Mouse (Mus musculus) neural tube, embryonic 15.5 days (tissue): ENCODE measurements at regions not wholly inside any gene's neighbourhood (a gene's known extent, or its start where the extent isn't known, plus 50 kb on each side); places are given as distances from the start of the nearest gene placed in this dataset.

Source experiments
- ATAC-seq: fragments of 200-750 bp; cut with Nextera tagmentation; 2 replicates; pipeline ENCODE4 v1.8.0; 2017; ENCODE audit warnings: mild to moderate bottlenecking, moderate TSS enrichment, moderate library complexity; ENCODE audit not compliant: low FRiP score
- H3K27ac ChIP-seq: fragments of 300-500 bp; sonication (generic); replicated peaks from 2 replicates; pipeline ENCODE4 v1.5.1; 2015; ENCODE audit warnings: mild to moderate bottlenecking, inconsistent platforms
- H3K27me3 ChIP-seq: fragments of 300-500 bp; sonication (generic); replicated peaks from 2 replicates; pipeline ENCODE4 v1.6.1; 2015; ENCODE audit warnings: inconsistent platforms
- H3K36me3 ChIP-seq: fragments of 300-500 bp; sonication (generic); 2 replicates; pipeline ENCODE4 v1.6.1; 2015; ENCODE audit warnings: inconsistent platforms
- H3K4me1 ChIP-seq: fragments of 300-500 bp; sonication (generic); 2 replicates; pipeline ENCODE4 v1.6.1; 2015; ENCODE audit warnings: inconsistent platforms
- H3K4me2 ChIP-seq: fragments of 300-500 bp; sonication (generic); 2 replicates; pipeline ENCODE4 v1.6.1; 2015; ENCODE audit warnings: inconsistent platforms, mild to moderate bottlenecking, moderate library complexity
- H3K4me3 ChIP-seq: fragments of 300-500 bp; sonication (generic); replicated peaks from 2 replicates; pipeline ENCODE4 v1.5.1; 2015; ENCODE audit warnings: mild to moderate bottlenecking, inconsistent platforms
- H3K9ac ChIP-seq: fragments of 300-500 bp; sonication (generic); replicated peaks from 2 replicates; pipeline ENCODE4 v1.6.1; 2015; ENCODE audit warnings: mild to moderate bottlenecking, inconsistent platforms
- H3K9me3 ChIP-seq: fragments of 300-500 bp; sonication (generic); replicated peaks from 2 replicates; pipeline ENCODE4 v1.6.1; 2016; ENCODE audit warnings: inconsistent platforms
- WGBS: fragments of 180-500 bp; shearing (Covaris S2); methylation state at CpG from one replicate; pipeline ENCODE4 v1.1.7; 2015; ENCODE audit warnings: mixed read lengths; 5-methylcytosine and 5-hydroxymethylcytosine counted together

DNA sequence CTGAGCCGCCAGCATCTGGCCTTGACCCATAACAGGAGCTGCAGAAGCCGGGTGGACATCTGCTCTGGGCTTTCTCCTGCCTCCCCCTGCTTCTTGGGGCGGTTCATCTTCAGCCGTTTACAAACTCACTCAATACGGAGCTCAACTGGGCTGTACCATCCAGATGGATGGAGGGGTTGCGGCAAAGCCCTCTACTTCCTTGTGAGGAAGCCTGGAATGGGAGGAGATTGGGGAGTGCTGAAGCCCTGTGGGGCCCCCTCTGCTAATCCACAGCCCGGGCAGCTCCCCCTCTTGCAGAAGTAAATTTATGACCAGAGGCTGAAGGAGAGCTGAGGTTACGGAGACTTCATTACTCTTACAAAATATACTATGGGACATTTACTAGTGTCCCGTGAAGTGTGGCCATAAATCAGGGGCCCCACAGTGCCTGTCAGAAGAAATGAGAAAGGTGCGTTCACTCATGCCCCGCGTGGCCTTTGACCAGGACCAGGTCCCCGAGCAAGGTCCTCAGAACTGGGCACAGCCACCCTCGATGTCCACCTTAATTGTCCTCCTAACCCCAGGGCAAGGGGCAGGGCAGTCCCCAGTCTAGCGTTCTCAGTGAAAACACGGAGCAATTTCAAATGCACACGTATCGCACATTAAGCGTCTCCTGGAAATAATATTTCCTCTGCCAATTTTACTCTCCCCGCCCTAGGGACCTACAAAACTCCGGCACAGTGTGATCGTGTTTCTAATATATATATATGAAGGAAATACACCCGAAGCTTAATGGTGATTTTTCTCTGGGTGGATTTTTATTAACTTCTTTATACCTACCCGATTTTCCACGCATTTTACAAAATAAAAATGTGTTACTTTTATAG is 115.1 kb downstream of the Cdc5l start:
- Histone ChIP-seq H3K27ac (no peak overlapping the region), H3K27me3 (no peaks in the 10 kb centered on the region), H3K9ac (no peak overlapping the region), H3K4me1 (peaks cover 31% of the 10 kb centered on the region), H3K4me2 (peak overlapping the region; percentile 26), H3K9me3 (no peaks in the 10 kb centered on the region), H3K36me3 (no peaks in the 10 kb centered on the region), H3K4me3 (no peak overlapping the region)
- 35% methylated on average over 25 of the region's 25 CpGs for WGBS
- peak; percentile 46; the same call in 1 of the 2 replicates for ATAC-seq

DNA sequence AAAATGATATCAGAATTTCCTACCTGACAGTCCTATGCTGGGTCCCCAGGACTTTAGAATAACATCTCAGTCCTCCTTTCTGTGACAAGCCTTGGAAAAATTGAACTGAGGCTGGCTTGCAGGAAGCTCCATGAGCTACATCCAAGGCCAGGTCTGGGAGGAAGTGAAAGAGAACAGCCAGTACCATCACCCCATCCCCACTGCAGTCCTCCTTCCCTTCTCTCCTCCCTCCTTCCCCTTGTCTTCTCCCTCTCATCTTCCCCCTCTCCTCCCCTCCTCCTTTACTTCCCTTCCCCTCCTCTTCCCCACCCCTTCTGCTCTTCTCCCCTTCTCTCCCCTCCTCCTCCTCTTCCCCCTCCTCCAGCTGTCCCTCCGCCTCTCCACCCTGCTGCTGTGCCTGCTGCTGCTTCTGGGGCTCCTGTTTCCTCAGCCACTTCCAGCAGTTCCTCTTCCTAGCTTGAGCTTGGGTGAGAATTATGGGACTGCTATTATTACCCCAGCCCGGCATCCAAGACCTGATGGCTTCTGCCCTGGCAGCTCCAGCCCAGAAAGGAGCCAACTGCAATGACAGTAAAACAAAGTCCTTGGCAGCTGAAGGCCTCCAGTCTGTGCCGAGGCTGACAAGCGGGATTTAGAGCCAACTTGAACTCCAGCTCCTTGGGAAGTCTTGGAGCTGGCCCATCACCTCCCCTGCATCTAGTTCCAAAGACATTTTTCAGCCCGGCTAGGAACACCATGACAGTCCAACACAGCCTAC is 120.8 kb downstream of the Cdc5l start:
- H3K9me3 ChIP-seq = no peaks in the 10 kb centered on the region
- ATAC-seq = peak; percentile 74
- no peaks in the 10 kb centered on the region for H3K27me3 ChIP-seq
- no peak overlapping the region for H3K4me2 ChIP-seq
- peaks cover 3% of the 10 kb centered on the region; the same call in 1 of the 2 replicates for H3K4me1 ChIP-seq
- no peak overlapping the region for H3K27ac ChIP-seq
- H3K4me3 ChIP-seq = no peak overlapping the region
- H3K36me3 ChIP-seq = no peaks in the 10 kb centered on the region
- WGBS = 56% methylated on average over 5 of the region's 5 CpGs
- no peak overlapping the region for H3K9ac ChIP-seq

DNA sequence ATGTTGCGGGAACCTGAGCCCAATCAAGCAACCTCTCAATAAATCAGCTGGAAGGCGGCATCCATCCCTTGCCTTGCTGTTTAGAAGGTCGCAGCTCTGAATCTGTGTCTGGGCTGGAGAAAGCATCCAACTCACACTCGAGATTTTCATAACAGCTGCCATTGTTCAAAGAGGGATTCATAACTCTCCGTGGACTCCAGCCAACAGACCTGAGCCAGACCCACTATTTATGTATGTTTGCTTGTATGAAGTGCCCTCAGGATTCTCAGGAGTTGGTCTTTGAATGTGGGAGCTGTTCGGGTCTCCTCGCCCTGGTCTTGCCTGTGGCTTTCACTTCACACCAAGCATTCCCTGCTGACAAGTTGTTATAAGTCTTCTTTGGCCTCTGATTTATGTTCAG is 127.0 kb downstream of the Cdc5l start:
- no peak for ATAC-seq
- Histone ChIP-seq H3K36me3 (no peaks in the 10 kb centered on the region), H3K9me3 (no peaks in the 10 kb centered on the region), H3K27ac (no peak overlapping the region), H3K4me1 (0 out of 2 replicates have a peak, but pooled peaks cover 3% of the 10 kb centered on the region), H3K4me2 (no peak overlapping the region), H3K9ac (no peak overlapping the region), H3K27me3 (no peaks in the 10 kb centered on the region), H3K4me3 (no peak overlapping the region)
- WGBS = 69% methylated on average over 7 of the region's 7 CpGs

DNA sequence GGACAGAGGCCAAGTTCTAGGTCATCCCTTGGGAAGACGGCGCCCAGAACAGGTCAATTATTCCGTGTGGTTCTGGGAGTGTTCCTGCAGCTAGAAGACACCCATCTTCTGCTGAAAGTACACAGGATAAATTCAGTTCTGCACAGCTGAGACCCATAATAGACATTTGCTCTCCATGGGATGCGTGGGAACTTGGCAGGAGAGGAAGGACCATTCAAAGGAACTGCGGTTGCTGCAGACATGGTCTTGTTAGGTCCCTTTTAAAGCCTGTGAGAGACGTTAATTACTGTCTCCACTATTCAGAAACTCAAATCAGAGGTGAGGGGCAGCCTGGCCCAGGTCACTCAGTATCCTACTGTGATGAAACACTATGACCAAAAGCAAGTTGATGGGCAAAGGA is 130.4 kb downstream of the Cdc5l start:
- Histone ChIP-seq H3K27me3 (no peaks in the 10 kb centered on the region), H3K27ac (no peak overlapping the region), H3K4me2 (no peak overlapping the region), H3K36me3 (no peaks in the 10 kb centered on the region), H3K4me1 (peaks cover 3% of the 10 kb centered on the region; the same call in 1 of the 2 replicates), H3K9me3 (no peaks in the 10 kb centered on the region), H3K9ac (no peak overlapping the region), H3K4me3 (no peak overlapping the region)
- 68% methylated on average over 6 of the region's 6 CpGs for WGBS
- no peak for ATAC-seq

DNA sequence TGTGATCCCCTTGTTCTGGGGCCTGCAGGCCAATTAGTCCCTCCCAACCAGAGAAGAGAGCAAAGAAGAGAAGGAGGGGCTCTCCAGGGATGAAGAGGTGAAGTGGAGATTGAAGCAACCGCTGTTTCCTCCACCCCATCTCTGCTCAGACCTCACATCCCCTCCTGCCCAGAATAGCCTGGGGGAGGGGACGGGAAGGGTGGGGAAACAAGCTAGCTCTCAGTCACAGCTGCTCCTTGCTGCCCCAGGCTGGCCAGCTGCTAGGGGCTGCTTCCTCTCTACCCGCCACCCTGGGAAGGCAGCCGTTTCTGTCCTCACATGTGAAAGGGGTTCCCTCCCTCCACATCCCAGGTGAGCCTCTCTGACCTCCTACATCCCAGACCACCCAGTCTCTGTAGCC is 135.2 kb downstream of the Cdc5l start:
- H3K36me3 ChIP-seq = no peaks in the 10 kb centered on the region
- no peak overlapping the region for H3K9ac ChIP-seq
- H3K4me1 ChIP-seq = no peaks in the 10 kb centered on the region; the same call in 1 of the 2 replicates
- H3K27me3 ChIP-seq = no peaks in the 10 kb centered on the region
- H3K4me2 ChIP-seq = no peak overlapping the region
- no peak overlapping the region for H3K27ac ChIP-seq
- H3K9me3 ChIP-seq = no peaks in the 10 kb centered on the region
- 40% methylated on average over 4 of the region's 4 CpGs for WGBS
- H3K4me3 ChIP-seq = no peak overlapping the region
- no peak for ATAC-seq

DNA sequence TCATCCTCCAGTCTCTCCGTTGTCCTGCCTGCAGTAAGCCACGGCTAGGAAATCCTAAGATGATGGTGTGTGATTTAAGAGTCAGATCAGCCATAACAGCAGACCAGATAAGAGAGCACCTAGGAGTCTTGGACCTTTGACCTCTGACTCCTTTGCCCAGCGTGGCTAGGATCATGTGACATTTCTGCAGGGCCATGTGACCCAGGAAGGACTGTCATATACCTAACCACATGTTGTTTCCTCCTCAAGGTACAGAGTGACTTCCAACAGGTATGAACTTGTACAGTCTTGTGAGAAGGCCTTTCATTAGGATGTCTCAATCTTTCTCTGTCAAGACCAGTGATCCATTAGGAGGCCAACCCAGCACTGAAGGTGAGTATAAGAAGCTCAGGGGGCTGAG is 135.7 kb downstream of the Cdc5l start:
- WGBS = 84% methylated on average over 3 of the region's 3 CpGs
- Histone ChIP-seq H3K4me1 (no peaks in the 10 kb centered on the region; the same call in 1 of the 2 replicates), H3K27ac (no peak overlapping the region), H3K4me2 (no peak overlapping the region), H3K36me3 (no peaks in the 10 kb centered on the region), H3K27me3 (no peaks in the 10 kb centered on the region), H3K9me3 (no peaks in the 10 kb centered on the region), H3K4me3 (no peak overlapping the region), H3K9ac (no peak overlapping the region)
- ATAC-seq = no peak

DNA sequence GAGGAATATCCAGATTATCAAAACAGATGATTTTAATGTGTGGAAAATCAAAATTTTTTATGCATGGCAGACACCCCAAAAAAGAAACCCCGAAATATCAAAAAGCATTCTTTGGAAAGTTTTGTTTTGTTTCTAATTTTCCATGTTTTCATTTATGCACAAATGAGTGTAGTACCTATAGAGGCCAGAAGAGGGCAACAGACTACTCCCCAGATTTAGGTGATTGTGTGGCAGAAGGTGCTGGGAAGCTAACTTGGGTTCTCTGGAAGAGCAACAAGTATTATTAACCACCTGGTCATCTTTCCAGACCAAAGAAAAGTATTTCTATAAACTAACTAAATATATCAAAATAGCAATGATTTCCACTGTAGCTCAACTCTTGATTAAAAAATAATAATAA is 137.2 kb downstream of the Cdc5l start:
- H3K4me3 ChIP-seq = no peak overlapping the region
- H3K27me3 ChIP-seq = no peaks in the 10 kb centered on the region
- H3K36me3 ChIP-seq = no peaks in the 10 kb centered on the region
- 85% methylated on average over 1 of the region's 1 CpGs for WGBS
- H3K9me3 ChIP-seq = no peaks in the 10 kb centered on the region
- H3K4me2 ChIP-seq = no peak overlapping the region
- no peak overlapping the region for H3K27ac ChIP-seq
- H3K4me1 ChIP-seq = no peaks in the 10 kb centered on the region; the same call in 1 of the 2 replicates
- no peak for ATAC-seq
- H3K9ac ChIP-seq = no peak overlapping the region

DNA sequence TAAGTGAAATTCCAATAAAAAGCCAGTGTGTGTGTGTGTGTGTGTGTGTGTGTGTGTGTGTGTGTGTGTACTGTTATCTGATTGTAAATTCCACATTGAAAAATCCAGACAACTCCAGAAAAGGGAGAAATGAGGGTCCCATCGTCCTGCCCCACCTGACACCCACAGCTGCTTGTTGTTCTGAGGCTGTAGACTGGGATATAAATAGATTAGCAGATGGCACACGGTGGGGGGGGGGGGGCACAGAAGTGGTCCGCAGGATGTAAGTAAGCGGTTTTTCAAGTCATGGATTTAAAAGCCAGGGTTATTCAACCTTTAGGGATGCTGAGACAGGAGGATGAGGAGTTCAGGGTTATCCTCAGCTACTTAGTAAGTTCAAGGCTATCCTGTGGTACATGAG is 138.7 kb downstream of the Cdc5l start:
- WGBS = 62% methylated on average over 4 of the region's 4 CpGs
- H3K4me2 ChIP-seq = no peak overlapping the region

DNA sequence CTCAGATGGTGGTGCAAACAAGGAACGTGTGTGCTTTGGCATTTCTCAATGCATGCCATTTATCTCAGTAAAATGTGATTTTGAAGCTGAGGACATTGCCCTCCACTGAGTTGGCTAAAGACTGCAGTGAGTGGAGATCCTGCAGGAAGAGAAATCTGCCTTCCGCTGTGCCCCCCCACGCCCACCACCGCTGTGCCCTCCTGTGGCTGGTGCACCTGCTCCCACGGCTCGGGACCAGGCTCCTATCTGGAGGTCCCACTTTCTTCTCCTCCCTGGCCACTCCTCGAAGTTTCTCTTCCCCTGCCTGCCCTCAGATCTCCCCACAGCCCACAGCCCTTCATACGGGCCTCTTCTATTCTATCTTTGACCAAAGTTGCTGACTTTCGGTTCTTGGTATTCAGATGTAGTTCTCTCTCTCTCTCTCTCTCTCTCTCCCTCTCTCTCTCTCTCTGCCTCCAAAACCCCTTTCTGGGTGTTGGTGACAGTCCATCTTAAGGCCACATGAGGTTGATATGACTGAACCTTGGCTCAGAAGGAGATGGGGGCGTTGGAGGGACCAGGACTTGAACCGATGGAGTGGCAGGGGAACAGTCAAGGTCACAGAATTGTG is 139.2 kb downstream of the Cdc5l start:
- H3K9ac ChIP-seq = no peak overlapping the region
- no peak overlapping the region for H3K4me2 ChIP-seq
- H3K36me3 ChIP-seq = no peaks in the 10 kb centered on the region
- no peaks in the 10 kb centered on the region; the same call in 1 of the 2 replicates for H3K4me1 ChIP-seq
- no peaks in the 10 kb centered on the region for H3K9me3 ChIP-seq
- no peak for ATAC-seq
- H3K4me3 ChIP-seq = no peak overlapping the region
- H3K27ac ChIP-seq = no peak overlapping the region
- WGBS = 89% methylated on average over 11 of the region's 11 CpGs
- H3K27me3 ChIP-seq = no peaks in the 10 kb centered on the region

More for the DNA sequence above, 138.7 kb downstream of the Cdc5l start:
- H3K9me3 ChIP-seq = no peaks in the 10 kb centered on the region
- H3K27ac ChIP-seq = no peak overlapping the region
- ATAC-seq = no peak
- no peak overlapping the region for H3K4me3 ChIP-seq
- H3K4me1 ChIP-seq = no peaks in the 10 kb centered on the region; the same call in 1 of the 2 replicates
- H3K36me3 ChIP-seq = no peaks in the 10 kb centered on the region
- no peak overlapping the region for H3K9ac ChIP-seq
- no peaks in the 10 kb centered on the region for H3K27me3 ChIP-seq

DNA sequence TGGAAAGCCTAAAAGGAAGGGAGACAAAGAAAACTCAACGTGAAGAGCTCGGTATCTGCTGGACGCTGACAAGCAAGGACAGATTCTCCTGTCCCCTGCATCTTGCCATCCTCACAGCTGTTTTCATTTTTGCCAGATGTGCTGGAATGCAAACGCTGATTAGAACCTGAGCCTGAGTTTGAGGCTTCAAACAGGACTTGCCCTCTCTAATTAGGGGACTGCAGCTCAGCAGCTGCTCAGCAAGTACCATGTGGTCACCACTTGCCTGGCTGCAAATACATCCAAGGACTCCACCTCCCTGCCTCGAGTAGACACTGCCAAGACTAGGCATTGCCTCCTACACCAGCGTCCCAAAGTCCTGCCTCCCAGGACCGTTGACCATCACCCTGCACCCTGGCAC is 140.7 kb downstream of the Cdc5l start:
- 85% methylated on average over 7 of the region's 7 CpGs for WGBS

DNA sequence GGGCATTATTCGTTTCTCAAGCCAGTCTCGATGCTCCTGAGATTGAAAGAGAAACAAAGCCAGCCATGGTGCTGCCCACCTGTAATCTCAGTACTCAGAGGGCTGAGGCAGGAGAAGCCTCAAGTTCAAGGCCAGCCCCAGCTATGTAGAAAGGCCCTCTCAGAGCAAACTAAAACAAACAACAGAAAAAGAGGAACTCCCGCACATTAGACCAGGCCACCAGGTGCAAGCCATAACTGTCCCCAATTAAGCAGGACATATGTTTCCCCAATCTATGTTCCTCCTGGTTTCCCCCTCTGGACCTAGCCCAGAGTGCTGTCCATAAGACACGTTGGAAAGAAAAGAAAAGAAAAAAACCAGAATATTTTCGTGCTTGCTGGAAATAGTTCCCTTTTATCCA is 142.5 kb downstream of the Cdc5l start:
- Histone ChIP-seq H3K9me3 (no peaks in the 10 kb centered on the region), H3K4me3 (no peak overlapping the region), H3K27me3 (no peaks in the 10 kb centered on the region), H3K4me2 (no peak overlapping the region), H3K27ac (no peak overlapping the region), H3K9ac (no peak overlapping the region), H3K4me1 (no peaks in the 10 kb centered on the region), H3K36me3 (no peaks in the 10 kb centered on the region)
- WGBS = 62% methylated on average over 5 of the region's 5 CpGs
- no peak for ATAC-seq

More for the DNA sequence above, 140.7 kb downstream of the Cdc5l start:
- no peaks in the 10 kb centered on the region for H3K36me3 ChIP-seq
- H3K9me3 ChIP-seq = no peaks in the 10 kb centered on the region
- H3K4me3 ChIP-seq = no peak overlapping the region
- H3K27me3 ChIP-seq = no peaks in the 10 kb centered on the region
- no peak overlapping the region for H3K9ac ChIP-seq
- no peak overlapping the region for H3K4me2 ChIP-seq
- H3K27ac ChIP-seq = no peak overlapping the region
- ATAC-seq = no peak
- H3K4me1 ChIP-seq = no peaks in the 10 kb centered on the region
